Mouse (Mus musculus): ENCODE measurements around the gene Nptx2.

The Nptx2 gene

DNA sequence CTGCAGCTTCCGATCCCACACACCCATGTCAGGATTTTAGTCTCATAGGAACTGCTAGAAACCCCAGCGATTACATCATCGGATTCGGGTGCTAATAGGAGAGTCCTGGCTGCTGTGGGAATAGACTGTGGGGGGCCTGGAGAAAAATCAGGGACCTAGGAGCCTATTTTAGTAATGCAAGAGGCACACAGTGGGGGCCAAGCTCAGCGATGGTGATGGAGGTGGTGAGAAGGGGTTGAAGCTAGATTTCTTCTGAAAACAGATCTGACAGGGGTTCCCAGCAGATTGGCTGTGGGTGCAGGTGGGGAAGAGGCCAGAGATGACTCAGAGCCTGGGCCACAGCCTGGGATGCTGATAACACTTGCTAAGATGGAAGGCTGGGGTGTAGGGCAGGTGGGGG, 39.4 kb downstream of the Nptx2 start:
- DNase-seq = no peak

DNA sequence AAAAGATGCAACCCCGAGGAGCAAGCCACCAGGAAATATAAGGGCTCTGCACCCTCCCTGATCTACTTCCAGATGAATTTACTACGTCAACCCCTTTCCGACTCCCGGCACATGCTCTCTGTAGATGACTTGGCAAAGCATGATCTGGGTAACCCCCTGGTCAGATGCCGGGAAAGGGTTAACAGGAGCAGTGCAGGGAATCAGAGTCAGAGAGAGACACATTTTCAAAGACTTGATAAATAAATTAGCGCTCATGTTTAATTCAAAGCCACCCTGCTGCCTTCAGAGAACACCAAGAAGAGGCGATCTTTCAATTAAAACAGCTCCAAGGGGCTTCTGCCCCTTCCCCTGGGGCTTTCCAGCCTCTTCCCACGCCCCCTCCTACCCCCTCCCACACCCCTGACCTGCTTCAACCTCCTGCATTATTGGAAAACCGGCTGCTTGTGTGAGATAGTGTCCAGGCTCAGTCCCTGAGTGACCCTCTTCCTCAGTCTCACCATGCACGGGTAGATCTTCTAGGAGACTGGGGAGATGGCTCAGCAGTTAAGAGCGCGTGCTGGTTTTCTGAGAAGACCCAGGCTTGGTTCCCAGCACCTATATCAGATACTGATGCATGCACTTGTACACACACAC, 45.7 kb downstream of the Nptx2 start:
- no peak for DNase-seq

- no peak for DNase-seq
Observed at GRCm38 (mm10) chr5:144594796-144595195, 49.1 kb downstream of the Nptx2 start.

Measured in thymus, postnatal 36 days (tissue).